Mouse (Mus musculus) spleen, postnatal 0 days (tissue): ENCODE results near the gene Olfr1404. TPM values are rescaled to one million over a fixed set of nuclear protein-coding genes. Genes with fewer than 3 reads are reported as not detected.

Experiments
- polyA plus RNA-seq: library from polyadenylated mRNA; unstranded; fragments of >200 nt; fragmentation: Nextera tagmentation; extraction: Ambion mirVana; gene quantifications from 2 replicates; pipeline ENCODE4 v1.2.1, GENCODE M21; 2015

Gene Olfr1404
- polyA plus RNA-seq: not detected in 2 replicates

GRCm38 (mm10) chr1:173212092-173212491, at the start of gene Olfr1404:
Gene Olfr1404, plus strand, starts transcription at chr1:173212392.

GRCm38 (mm10) chr1:173190540-173190939, 21.7 kb upstream of the Olfr1404 start, which contains the start of gene Olfr1406:
Gene Olfr1406, minus strand, starts transcription at chr1:173190640.

GRCm38 (mm10) chr1:173197508-173197907, 14.7 kb upstream of the Olfr1404 start, which contains the start of gene Olfr218:
Gene Olfr218, plus strand, starts transcription at chr1:173197808.

GRCm38 (mm10) chr1:173227081-173227480, 14.9 kb downstream of the Olfr1404 start, which contains the start of gene Fcer1a:
Gene Fcer1a, minus strand, starts transcription at chr1:173227214.

GRCm38 (mm10) chr1:173265701-173266100, 53.5 kb downstream of the Olfr1404 start, which contains the start of gene Olfr418:
Gene Olfr418, plus strand, starts transcription at chr1:173266001.

Other genes with a start within 250 kb of the Olfr1404 start
- gene Olfr1408, start 75.0 kb upstream of the Olfr1404 start, polyA plus RNA-seq: not detected in 2 replicates
- not detected in 2 replicates for gene Olfr1406, start 21.8 kb upstream of the Olfr1404 start, polyA plus RNA-seq
- not detected in 2 replicates for gene Olfr218, start 14.6 kb upstream of the Olfr1404 start, polyA plus RNA-seq
- 4.6 and 5.0 TPM in 2 replicates for gene Fcer1a, start 14.8 kb downstream of the Olfr1404 start, polyA plus RNA-seq
- not detected in 2 replicates for gene Olfr418, start 53.6 kb downstream of the Olfr1404 start, polyA plus RNA-seq
- not detected in 2 replicates for gene Mptx2, start 65.4 kb downstream of the Olfr1404 start, polyA plus RNA-seq
- gene Ackr1, start 121.4 kb downstream of the Olfr1404 start, polyA plus RNA-seq: 35.1 and 49.6 TPM in 2 replicates
- gene Aim2, start 138.5 kb downstream of the Olfr1404 start, polyA plus RNA-seq: 7.7 and 9.0 TPM in 2 replicates
- 1.6 TPM in 2 replicates for gene Cadm3, start 155.3 kb downstream of the Olfr1404 start, polyA plus RNA-seq